Mouse (Mus musculus): ENCODE results near the gene Scamp2. TPM values are rescaled to one million over a fixed set of nuclear protein-coding genes. Genes with fewer than 3 reads are reported as not detected.

Gene Scamp2
- 53.5 and 56.2 TPM in 2 replicates for polyA plus RNA-seq (2016; fragmentation: Nextera tagmentation; extraction: Ambion mirVana)

DNA sequence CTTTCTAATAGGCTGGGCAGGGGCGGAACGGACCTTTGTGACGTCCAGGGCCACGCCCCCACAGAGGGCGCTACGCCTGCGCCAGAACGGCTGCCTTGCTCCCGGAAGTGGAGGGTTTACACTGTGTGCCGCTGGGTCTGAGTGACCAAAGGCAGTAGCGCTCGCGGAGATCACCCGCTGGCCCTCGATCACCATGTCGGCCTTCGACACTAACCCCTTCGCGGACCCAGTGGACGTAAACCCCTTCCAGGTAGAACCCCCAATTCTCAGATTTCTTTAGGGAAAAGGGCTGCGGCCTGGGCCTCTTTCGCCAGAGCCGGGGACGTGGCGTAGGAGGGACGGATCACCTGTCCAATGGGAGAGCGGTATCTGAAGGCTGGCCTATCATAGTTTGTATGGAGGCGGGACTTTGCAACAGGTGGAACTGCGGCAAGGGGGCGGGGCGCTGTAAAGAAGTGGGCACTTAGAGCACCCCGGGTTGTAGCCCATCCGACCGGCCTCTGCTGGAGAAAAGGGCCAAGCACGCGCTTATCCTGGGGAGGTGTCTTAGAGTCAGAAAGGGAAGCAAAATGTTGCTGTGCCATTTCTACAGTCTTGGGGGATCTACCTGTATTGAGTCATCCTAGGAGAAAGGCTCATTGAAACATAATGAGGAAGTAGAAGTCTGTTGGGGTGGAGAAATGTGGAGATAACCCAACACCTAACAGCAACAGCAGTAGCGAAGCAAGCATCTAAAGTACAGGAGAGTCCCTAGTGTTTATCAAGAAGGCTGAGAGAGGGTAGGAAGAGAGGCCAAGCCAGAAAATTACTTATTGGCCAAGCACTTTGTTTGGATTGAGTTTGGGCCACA, at the start of gene Scamp2:
Gene Scamp2, plus strand, starts transcription at position 83 of the 850 bp plus-strand sequence.
- no peaks in the 10 kb centered on the region for H3K27me3 ChIP-seq
- peaks cover 21% of the 10 kb centered on the region for H3K4me1 ChIP-seq
- peak within 1 kb of the TSS; percentile 49 for H3K9ac ChIP-seq
- peak; percentile 99 for ATAC-seq (ENCODE audit: insufficient number of reproducible peaks, insufficient read depth, low FRiP score, low TSS enrichment)
- H3K4me2 ChIP-seq (replicated peaks), result peak within 1 kb of the TSS; percentile 75
- no peaks in the 10 kb centered on the region for H3K9me3 ChIP-seq
- no peaks in the 10 kb centered on the region for H3K36me3 ChIP-seq
- peak within 1 kb of the TSS; percentile 74 for H3K4me3 ChIP-seq
- H3K27ac ChIP-seq, result peak within 1 kb of the TSS; percentile 46; the same call in 1 of the 2 replicates
- under 1% methylated on average over 37 of the region's 37 CpGs for WGBS

- 7% methylated on average over 3 of the region's 3 CpGs for WGBS
- H3K4me2 ChIP-seq (replicated peaks), result no peak overlapping the region
- H3K9ac ChIP-seq, result no peak overlapping the region
- H3K27ac ChIP-seq, result no peak overlapping the region
- no peaks in the 10 kb centered on the region for H3K36me3 ChIP-seq
- no peaks in the 10 kb centered on the region for H3K27me3 ChIP-seq
- H3K9me3 ChIP-seq, result no peaks in the 10 kb centered on the region
- ATAC-seq (ENCODE audit: insufficient number of reproducible peaks, insufficient read depth, low FRiP score, low TSS enrichment), result no peak
- no peak overlapping the region for H3K4me3 ChIP-seq
- peaks cover 5% of the 10 kb centered on the region for H3K4me1 ChIP-seq
These were observed 43.6 kb upstream of the Scamp2 start for GRCm38 (mm10) chr9:57517113-57517512.

- peak; percentile 9; the same call in 1 of the 2 replicates for ATAC-seq (ENCODE audit: insufficient number of reproducible peaks, insufficient read depth, low FRiP score, low TSS enrichment)
- H3K36me3 ChIP-seq, result no peaks in the 10 kb centered on the region
- H3K4me3 ChIP-seq, result peak overlapping the region; percentile 98
- no peaks in the 10 kb centered on the region for H3K9me3 ChIP-seq
- H3K27me3 ChIP-seq, result no peaks in the 10 kb centered on the region
- H3K9ac ChIP-seq, result peak overlapping the region; percentile 97
- peaks cover 14% of the 10 kb centered on the region for H3K4me1 ChIP-seq
- peak overlapping the region; percentile 85 for H3K27ac ChIP-seq
- 24% methylated on average over 16 of the region's 16 CpGs for WGBS
- peak overlapping the region; percentile 85 for H3K4me2 ChIP-seq (replicated peaks)
These were observed 40.2 kb upstream of the Scamp2 start for GRCm38 (mm10) chr9:57520375-57521055.

DNA sequence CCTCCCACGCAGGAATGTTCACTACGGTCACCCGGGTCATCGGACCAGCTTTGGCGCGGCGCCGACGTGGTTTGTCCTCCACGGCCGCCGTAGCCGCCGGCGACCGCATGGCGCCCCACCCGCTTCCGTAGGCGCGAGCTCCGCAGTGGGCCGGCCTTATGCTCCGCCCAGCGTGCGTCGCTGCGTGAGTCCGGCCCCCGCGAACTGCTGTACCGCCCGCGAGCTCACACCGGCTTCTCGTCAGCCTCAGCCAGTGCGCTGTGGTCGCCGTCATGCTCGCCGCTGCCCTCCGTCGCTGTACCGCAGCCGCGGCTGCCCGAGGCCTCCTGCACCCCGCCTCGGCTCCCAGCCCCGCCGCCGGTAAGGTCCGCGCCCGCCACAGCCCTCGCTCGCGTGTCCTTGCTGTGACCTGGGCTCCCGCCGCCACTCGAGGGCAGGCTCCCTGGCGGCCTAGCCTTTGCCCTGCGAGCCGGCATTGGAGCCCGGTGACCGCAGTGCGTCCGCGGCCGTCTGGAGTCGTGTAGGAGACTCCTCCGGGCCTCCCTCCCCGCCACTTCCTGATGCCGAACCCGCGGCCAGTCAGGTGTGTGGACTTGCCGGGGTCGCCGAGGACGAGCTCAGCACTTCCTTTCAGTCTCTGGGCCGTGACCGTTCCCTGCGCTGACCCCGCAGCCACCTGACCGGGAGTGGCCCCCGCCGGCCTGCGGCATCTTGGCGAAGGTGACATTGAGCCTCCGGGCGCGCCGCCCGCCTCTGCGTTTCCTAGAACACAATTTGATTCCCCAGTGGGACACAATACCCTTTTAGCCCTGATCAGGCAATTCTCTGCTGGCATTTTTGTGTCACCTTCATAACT, 39.5 kb upstream of the Scamp2 start, which contains the start of gene Cox5a:
Gene Cox5a, plus strand, starts transcription at position 219 of the 856 bp plus-strand sequence.
- Histone ChIP-seq H3K36me3 (no peaks in the 10 kb centered on the region), H3K27ac (peak within 1 kb of the TSS; percentile 85), H3K9ac (peak within 1 kb of the TSS; percentile 97), H3K9me3 (no peaks in the 10 kb centered on the region), H3K4me2 (replicated peaks) (peak within 1 kb of the TSS; percentile 85), H3K4me1 (peaks cover 14% of the 10 kb centered on the region), H3K27me3 (no peaks in the 10 kb centered on the region), H3K4me3 (peak within 1 kb of the TSS; percentile 98)
- peak; percentile 92 for ATAC-seq (ENCODE audit: insufficient number of reproducible peaks, insufficient read depth, low FRiP score, low TSS enrichment)
- under 1% methylated on average over 95 of the region's 95 CpGs for WGBS

DNA sequence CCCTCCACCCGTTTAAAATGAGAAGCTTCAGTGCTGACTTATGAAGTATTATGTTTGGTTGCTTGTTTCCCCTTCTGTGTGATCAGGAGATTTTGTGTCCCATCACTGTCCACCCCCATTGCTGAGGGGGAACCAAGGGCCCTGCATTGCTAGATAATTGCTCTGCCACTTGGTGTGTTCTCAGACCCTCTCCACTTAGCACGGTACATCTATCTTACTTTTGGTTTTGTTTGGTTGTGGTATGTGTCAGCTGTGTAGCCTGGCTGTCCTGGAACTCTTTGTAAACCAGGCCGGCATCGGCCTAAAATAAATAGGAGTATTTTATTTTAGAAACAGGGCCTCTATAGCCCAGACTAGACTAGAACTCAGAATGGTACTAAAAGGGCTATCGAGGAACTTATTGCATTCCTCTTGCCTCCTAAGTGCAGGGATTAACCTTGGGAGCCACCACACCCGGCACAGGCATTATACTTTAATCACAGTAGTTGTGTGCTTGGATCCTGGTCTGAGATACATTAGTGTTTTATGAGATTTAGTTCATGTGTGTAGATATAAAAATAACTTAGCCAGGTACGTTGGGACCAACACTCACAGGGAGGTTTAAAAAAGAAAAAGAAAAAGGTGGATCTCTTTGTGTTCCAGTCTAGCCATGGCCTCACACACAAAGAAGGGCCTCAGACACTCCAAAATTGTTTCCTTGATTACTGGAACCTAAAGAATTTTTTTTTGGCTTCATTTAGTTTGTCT, 38.5 kb upstream of the Scamp2 start:
- Histone ChIP-seq H3K4me3 (peak overlapping the region; percentile 98), H3K9ac (peak overlapping the region; percentile 97), H3K36me3 (no peaks in the 10 kb centered on the region), H3K27ac (no peak overlapping the region), H3K4me1 (peaks cover 14% of the 10 kb centered on the region), H3K4me2 (replicated peaks) (peak overlapping the region; percentile 85), H3K27me3 (no peaks in the 10 kb centered on the region), H3K9me3 (no peaks in the 10 kb centered on the region)
- 48% methylated on average over 7 of the region's 7 CpGs for WGBS
- ATAC-seq (ENCODE audit: insufficient number of reproducible peaks, insufficient read depth, low FRiP score, low TSS enrichment), result no peak

DNA sequence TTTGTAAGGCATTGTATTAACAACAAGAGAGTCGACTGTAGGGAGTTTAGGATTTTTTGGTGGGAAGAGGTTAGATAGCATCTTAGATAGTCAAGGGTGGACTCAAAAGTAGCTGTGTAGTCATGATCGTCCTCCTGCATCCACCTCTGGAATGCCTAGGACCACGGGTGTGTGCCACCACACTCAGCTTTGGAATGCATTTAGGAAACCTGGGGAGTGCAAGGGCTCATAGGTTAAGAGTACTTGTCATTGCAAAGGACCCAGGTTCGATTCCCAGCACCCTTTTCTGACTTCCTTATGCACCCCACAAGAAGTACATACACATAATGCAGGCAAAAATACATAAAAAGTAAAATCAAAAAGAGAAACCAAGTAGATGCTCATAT, 37.9 kb upstream of the Scamp2 start:
- 77% methylated on average over 4 of the region's 4 CpGs for whole genome bisulfite sequencing

GRCm38 (mm10) chr9:57523754-57524153, 37.0 kb upstream of the Scamp2 start:
- Histone ChIP-seq H3K4me1 (peaks cover 14% of the 10 kb centered on the region), H3K4me3 (no peak overlapping the region), H3K27ac (no peak overlapping the region), H3K27me3 (no peaks in the 10 kb centered on the region), H3K9me3 (no peaks in the 10 kb centered on the region), H3K36me3 (no peaks in the 10 kb centered on the region), H3K4me2 (replicated peaks) (no peak overlapping the region), H3K9ac (no peak overlapping the region)
- WGBS, result 85% methylated on average over 1 of the region's 1 CpGs
- no peak for ATAC-seq (ENCODE audit: insufficient number of reproducible peaks, insufficient read depth, low FRiP score, low TSS enrichment)

More for the DNA sequence above, 37.9 kb upstream of the Scamp2 start:
- no peak overlapping the region for H3K27ac ChIP-seq
- H3K9ac ChIP-seq, result peak overlapping the region; percentile 97; the same call in 1 of the 2 replicates
- peaks cover 14% of the 10 kb centered on the region for H3K4me1 ChIP-seq
- H3K36me3 ChIP-seq, result no peaks in the 10 kb centered on the region
- no peaks in the 10 kb centered on the region for H3K27me3 ChIP-seq
- ATAC-seq (ENCODE audit: insufficient number of reproducible peaks, insufficient read depth, low FRiP score, low TSS enrichment), result no peak
- no peak overlapping the region for H3K4me3 ChIP-seq
- H3K9me3 ChIP-seq, result no peaks in the 10 kb centered on the region
- peak overlapping the region; percentile 85 for H3K4me2 ChIP-seq (replicated peaks)

DNA sequence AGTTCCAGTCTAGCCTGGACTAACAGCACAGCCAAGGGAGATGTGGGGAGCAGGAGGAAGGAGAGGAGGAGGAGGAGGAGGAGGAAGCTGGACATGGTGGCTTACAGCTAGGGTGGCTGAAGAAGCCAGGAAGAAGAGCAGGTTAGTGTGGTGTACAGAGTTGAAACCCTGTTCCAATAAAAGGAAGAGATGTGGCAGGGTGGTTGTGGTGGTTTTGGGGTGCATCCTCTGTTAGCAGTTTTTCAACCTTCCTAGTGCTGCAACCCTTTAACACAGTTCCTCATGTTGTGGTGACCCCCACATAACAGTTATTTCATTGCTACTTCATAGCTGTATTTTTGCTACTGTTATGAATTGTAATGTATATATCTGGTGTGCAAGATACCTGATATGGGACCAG, 36.3 kb upstream of the Scamp2 start:
- H3K27ac ChIP-seq, result no peak overlapping the region
- no peaks in the 10 kb centered on the region for H3K27me3 ChIP-seq
- ATAC-seq (ENCODE audit: insufficient number of reproducible peaks, insufficient read depth, low FRiP score, low TSS enrichment), result no peak
- no peak overlapping the region for H3K4me2 ChIP-seq (replicated peaks)
- no peaks in the 10 kb centered on the region; the same call in 1 of the 2 replicates for H3K36me3 ChIP-seq
- H3K9me3 ChIP-seq, result no peaks in the 10 kb centered on the region
- H3K9ac ChIP-seq, result no peak overlapping the region
- H3K4me1 ChIP-seq, result peaks cover 14% of the 10 kb centered on the region
- H3K4me3 ChIP-seq, result no peak overlapping the region

DNA sequence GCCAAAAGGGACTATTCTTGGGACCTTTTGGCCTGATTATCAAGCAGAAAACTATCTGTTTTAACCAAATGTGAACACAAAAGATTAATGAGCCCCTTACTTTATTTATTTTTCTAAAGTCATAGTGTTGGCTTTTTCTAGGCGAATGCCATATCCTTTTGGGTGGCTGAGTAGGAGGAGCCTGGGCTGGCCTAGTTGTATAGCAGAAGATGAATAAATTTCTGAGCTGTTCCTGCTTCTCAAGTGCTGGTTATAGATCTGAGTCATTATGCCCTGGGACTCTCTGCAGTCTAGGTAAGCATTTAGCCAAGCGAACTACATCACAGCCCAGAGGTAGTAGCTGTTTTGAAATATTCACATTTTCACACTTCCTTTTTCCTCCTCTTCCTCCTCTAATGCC, 35.2 kb upstream of the Scamp2 start:
- 89% methylated on average over 2 of the region's 2 CpGs for WGBS
- H3K27ac ChIP-seq, result no peak overlapping the region

DNA sequence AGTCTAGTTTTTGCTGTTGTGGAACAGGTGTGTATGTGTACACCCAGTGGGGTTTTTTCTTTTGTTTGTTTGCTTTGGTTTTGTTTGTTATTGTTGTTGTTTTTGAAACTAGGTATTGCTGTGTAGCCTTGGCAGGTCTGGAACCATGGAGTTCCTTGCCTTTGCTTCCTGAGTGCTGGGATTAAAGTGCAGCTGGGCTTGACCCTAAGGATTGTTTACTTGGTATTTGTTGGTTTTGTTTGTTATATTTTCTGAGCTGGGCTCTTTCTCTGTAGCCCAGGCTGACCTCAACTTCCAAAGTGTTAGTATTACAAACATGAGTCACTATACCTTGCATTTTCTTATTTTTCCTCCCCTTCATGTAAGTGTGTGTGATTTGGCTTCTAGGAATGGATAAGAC, 34.3 kb upstream of the Scamp2 start:
- Histone ChIP-seq H3K36me3 (peaks cover 7% of the 10 kb centered on the region), H3K4me1 (peaks cover 14% of the 10 kb centered on the region), H3K9me3 (no peaks in the 10 kb centered on the region), H3K9ac (no peak overlapping the region), H3K27ac (no peak overlapping the region), H3K4me2 (replicated peaks) (no peak overlapping the region), H3K27me3 (no peaks in the 10 kb centered on the region), H3K4me3 (no peak overlapping the region)
- ATAC-seq (ENCODE audit: insufficient number of reproducible peaks, insufficient read depth, low FRiP score, low TSS enrichment), result no peak

More for the DNA sequence above, 35.2 kb upstream of the Scamp2 start:
- H3K27me3 ChIP-seq, result no peaks in the 10 kb centered on the region
- H3K9me3 ChIP-seq, result no peaks in the 10 kb centered on the region
- no peak for ATAC-seq (ENCODE audit: insufficient number of reproducible peaks, insufficient read depth, low FRiP score, low TSS enrichment)
- H3K9ac ChIP-seq, result no peak overlapping the region
- no peak overlapping the region for H3K4me3 ChIP-seq
- H3K36me3 ChIP-seq, result no peaks in the 10 kb centered on the region; the same call in 1 of the 2 replicates
- H3K4me2 ChIP-seq (replicated peaks), result no peak overlapping the region
- peaks cover 14% of the 10 kb centered on the region for H3K4me1 ChIP-seq

- H3K27me3 ChIP-seq, result no peaks in the 10 kb centered on the region
- no peak overlapping the region for H3K4me3 ChIP-seq
- 70% methylated on average over 1 of the region's 1 CpGs for WGBS
- ATAC-seq (ENCODE audit: insufficient number of reproducible peaks, insufficient read depth, low FRiP score, low TSS enrichment), result no peak
- no peak overlapping the region for H3K9ac ChIP-seq
- H3K9me3 ChIP-seq, result no peaks in the 10 kb centered on the region
- H3K36me3 ChIP-seq, result peaks cover 31% of the 10 kb centered on the region
- no peak overlapping the region for H3K4me2 ChIP-seq (replicated peaks)
- H3K4me1 ChIP-seq, result peaks cover 3% of the 10 kb centered on the region; the same call in 1 of the 2 replicates
- H3K27ac ChIP-seq, result no peak overlapping the region
These were observed 28.8 kb upstream of the Scamp2 start for GRCm38 (mm10) chr9:57531946-57532345.

Measured in embryonic facial prominence, embryonic 12.5 days (tissue).